Mouse (Mus musculus): ENCODE data around the gene Steap3. TPM values are rescaled to one million over a fixed set of nuclear protein-coding genes. Genes with fewer than 3 reads are reported as not detected.
A peak's percentile ranks its signal among the peaks of the same experiment; 100 is the strongest.

The Steap3 gene
- polyA plus RNA-seq, 1 experiment: 9.4 TPM

GRCm38 (mm10) chr1:120267631-120268030, 4.9 kb downstream of the Steap3 start:
- Histone ChIP-seq H3K9me3 (replicated peaks; ENCODE audit: control insufficient read depth, insufficient read depth, low read length, poor library complexity, severe bottlenecking) (no peaks in the 10 kb centered on the region), H3K9ac (ENCODE audit: low read depth, poor library complexity, severe bottlenecking) (no peak overlapping the region), H3K36me3 (ENCODE audit: control insufficient read depth, insufficient read depth, low read length, poor library complexity, severe bottlenecking) (no peaks in the 10 kb centered on the region), H3K27me3 (ENCODE audit: control insufficient read depth, insufficient read depth, low read length, poor library complexity, severe bottlenecking) (no peaks in the 10 kb centered on the region), H3K4me1 (ENCODE audit: control insufficient read depth, insufficient read depth, low read length) (peaks cover 5% of the 10 kb centered on the region), H3K4me3 (ENCODE audit: low read depth, low read length) (no peak overlapping the region), H3K27ac (ENCODE audit: insufficient read depth, low read length) (no peak overlapping the region)
- no peak for TF ChIP-seq POLR2A (IDR thresholded peaks at IDR 0.05; ENCODE audit: insufficient read depth, low read length)
- TF ChIP-seq EP300 (IDR thresholded peaks at IDR 0.05; ENCODE audit: insufficient read depth, low read depth, low read length): no peak
- no peak for TF ChIP-seq CTCF (IDR thresholded peaks at IDR 0.05; ENCODE audit: low read depth, low read length)

- TF ChIP-seq EP300 (IDR thresholded peaks at IDR 0.05; ENCODE audit: insufficient read depth, low read depth, low read length) (peak; percentile 87), CTCF (IDR thresholded peaks at IDR 0.05; ENCODE audit: low read depth, low read length) (no peak), POLR2A (IDR thresholded peaks at IDR 0.05; ENCODE audit: insufficient read depth, low read length) (no peak)
- H3K27me3 ChIP-seq (ENCODE audit: control insufficient read depth, insufficient read depth, low read length, poor library complexity, severe bottlenecking): no peaks in the 10 kb centered on the region
- H3K36me3 ChIP-seq (ENCODE audit: control insufficient read depth, insufficient read depth, low read length, poor library complexity, severe bottlenecking): no peaks in the 10 kb centered on the region
- peaks cover 5% of the 10 kb centered on the region for H3K4me1 ChIP-seq (ENCODE audit: control insufficient read depth, insufficient read depth, low read length)
- no peaks in the 10 kb centered on the region for H3K9me3 ChIP-seq (replicated peaks; ENCODE audit: control insufficient read depth, insufficient read depth, low read length, poor library complexity, severe bottlenecking)
- H3K4me3 ChIP-seq (ENCODE audit: low read depth, low read length): no peak overlapping the region
- H3K9ac ChIP-seq (ENCODE audit: low read depth, poor library complexity, severe bottlenecking): no peak overlapping the region
- H3K27ac ChIP-seq (ENCODE audit: insufficient read depth, low read length): peak overlapping the region; percentile 12; the same call in 1 of the 2 replicates
Observed at GRCm38 (mm10) chr1:120266460-120266859, 6.0 kb downstream of the Steap3 start.

- TF ChIP-seq POLR2A (IDR thresholded peaks at IDR 0.05; ENCODE audit: insufficient read depth, low read length): no peak
- no peak for TF ChIP-seq CTCF (IDR thresholded peaks at IDR 0.05; ENCODE audit: low read depth, low read length)
- TF ChIP-seq EP300 (IDR thresholded peaks at IDR 0.05; ENCODE audit: insufficient read depth, low read depth, low read length): no peak
- H3K4me1 ChIP-seq (ENCODE audit: control insufficient read depth, insufficient read depth, low read length): peaks cover 5% of the 10 kb centered on the region
- no peak overlapping the region for H3K27ac ChIP-seq (ENCODE audit: insufficient read depth, low read length)
- H3K9ac ChIP-seq (ENCODE audit: low read depth, poor library complexity, severe bottlenecking): peak overlapping the region; percentile 48
- H3K27me3 ChIP-seq (ENCODE audit: control insufficient read depth, insufficient read depth, low read length, poor library complexity, severe bottlenecking): no peaks in the 10 kb centered on the region
- H3K36me3 ChIP-seq (ENCODE audit: control insufficient read depth, insufficient read depth, low read length, poor library complexity, severe bottlenecking): no peaks in the 10 kb centered on the region
- H3K9me3 ChIP-seq (replicated peaks; ENCODE audit: control insufficient read depth, insufficient read depth, low read length, poor library complexity, severe bottlenecking): no peaks in the 10 kb centered on the region
- H3K4me3 ChIP-seq (ENCODE audit: low read depth, low read length): peak overlapping the region; percentile 72
Observed at GRCm38 (mm10) chr1:120264861-120265686, 7.4 kb downstream of the Steap3 start.

GRCm38 (mm10) chr1:120263226-120263625, 9.3 kb downstream of the Steap3 start:
- Histone ChIP-seq H3K4me1 (ENCODE audit: control insufficient read depth, insufficient read depth, low read length) (peaks cover 3% of the 10 kb centered on the region), H3K27ac (ENCODE audit: insufficient read depth, low read length) (no peak overlapping the region), H3K27me3 (ENCODE audit: control insufficient read depth, insufficient read depth, low read length, poor library complexity, severe bottlenecking) (no peaks in the 10 kb centered on the region), H3K36me3 (ENCODE audit: control insufficient read depth, insufficient read depth, low read length, poor library complexity, severe bottlenecking) (no peaks in the 10 kb centered on the region), H3K9me3 (replicated peaks; ENCODE audit: control insufficient read depth, insufficient read depth, low read length, poor library complexity, severe bottlenecking) (no peaks in the 10 kb centered on the region), H3K9ac (ENCODE audit: low read depth, poor library complexity, severe bottlenecking) (no peak overlapping the region), H3K4me3 (ENCODE audit: low read depth, low read length) (no peak overlapping the region)
- no peak for TF ChIP-seq EP300 (IDR thresholded peaks at IDR 0.05; ENCODE audit: insufficient read depth, low read depth, low read length)

GRCm38 (mm10) chr1:120261166-120261565, 11.3 kb downstream of the Steap3 start:
- Histone ChIP-seq H3K36me3 (ENCODE audit: control insufficient read depth, insufficient read depth, low read length, poor library complexity, severe bottlenecking) (no peaks in the 10 kb centered on the region), H3K4me1 (ENCODE audit: control insufficient read depth, insufficient read depth, low read length) (peaks cover 2% of the 10 kb centered on the region), H3K9me3 (replicated peaks; ENCODE audit: control insufficient read depth, insufficient read depth, low read length, poor library complexity, severe bottlenecking) (no peaks in the 10 kb centered on the region), H3K4me3 (ENCODE audit: low read depth, low read length) (no peak overlapping the region), H3K27ac (ENCODE audit: insufficient read depth, low read length) (no peak overlapping the region), H3K9ac (ENCODE audit: low read depth, poor library complexity, severe bottlenecking) (no peak overlapping the region), H3K27me3 (ENCODE audit: control insufficient read depth, insufficient read depth, low read length, poor library complexity, severe bottlenecking) (no peaks in the 10 kb centered on the region)
- TF ChIP-seq EP300 (IDR thresholded peaks at IDR 0.05; ENCODE audit: insufficient read depth, low read depth, low read length) (no peak), CTCF (IDR thresholded peaks at IDR 0.05; ENCODE audit: low read depth, low read length) (no peak), POLR2A (IDR thresholded peaks at IDR 0.05; ENCODE audit: insufficient read depth, low read length) (no peak)

- no peaks in the 10 kb centered on the region for H3K9me3 ChIP-seq (replicated peaks; ENCODE audit: control insufficient read depth, insufficient read depth, low read length, poor library complexity, severe bottlenecking)
- no peaks in the 10 kb centered on the region for H3K4me1 ChIP-seq (ENCODE audit: control insufficient read depth, insufficient read depth, low read length)
- H3K9ac ChIP-seq (ENCODE audit: low read depth, poor library complexity, severe bottlenecking): no peak overlapping the region
- H3K4me3 ChIP-seq (ENCODE audit: low read depth, low read length): no peak overlapping the region
- no peaks in the 10 kb centered on the region for H3K27me3 ChIP-seq (ENCODE audit: control insufficient read depth, insufficient read depth, low read length, poor library complexity, severe bottlenecking)
- H3K27ac ChIP-seq (ENCODE audit: insufficient read depth, low read length): no peak overlapping the region
- TF ChIP-seq CTCF (IDR thresholded peaks at IDR 0.05; ENCODE audit: low read depth, low read length) (no peak), EP300 (IDR thresholded peaks at IDR 0.05; ENCODE audit: insufficient read depth, low read depth, low read length) (no peak), POLR2A (IDR thresholded peaks at IDR 0.05; ENCODE audit: insufficient read depth, low read length) (no peak)
- no peaks in the 10 kb centered on the region for H3K36me3 ChIP-seq (ENCODE audit: control insufficient read depth, insufficient read depth, low read length, poor library complexity, severe bottlenecking)
Observed at GRCm38 (mm10) chr1:120259249-120259648, 13.3 kb downstream of the Steap3 start.
